Mouse (Mus musculus): ENCODE results near the gene Adck1.

DNA sequence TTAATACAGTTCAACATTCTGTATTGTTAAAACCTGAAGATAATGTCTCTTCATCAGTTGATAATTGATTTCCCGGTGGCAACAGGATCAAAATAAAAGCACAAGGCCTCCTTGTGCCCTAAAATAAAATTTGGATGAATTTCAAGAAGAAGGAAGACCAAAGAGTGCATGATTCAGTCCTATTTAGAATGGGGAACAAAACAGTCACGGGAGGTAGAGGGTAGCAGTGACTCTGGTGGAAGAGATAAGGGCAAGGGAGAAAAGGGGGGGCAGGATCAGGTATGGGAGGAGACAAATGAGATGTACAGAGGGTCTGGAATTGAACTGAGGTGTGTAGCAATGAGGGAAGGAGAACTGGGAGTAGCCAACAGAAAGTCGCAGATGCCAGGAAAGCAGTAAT lies 45.8 kb upstream of the Adck1 start:
- TF ChIP-seq GATA1 (IDR thresholded peaks at IDR 0.05; ENCODE audit: borderline replicate concordance, low read length) (no peak), FLI1 (IDR thresholded peaks at IDR 0.05; ENCODE audit: low read length) (no peak)

All from megakaryocyte, embryonic 14.5 days (primary cell).